Mouse (Mus musculus) adrenal gland, postnatal 14 days (tissue): ENCODE measurements at regions not wholly inside any gene's neighbourhood (a gene's known extent, or its start where the extent isn't known, plus 50 kb on each side); places are given as distances from the start of the nearest gene placed in this dataset.

Source experiments
- DNase-seq: peaks from one replicate; pipeline ENCODE4 v3.0.0; 2021; ENCODE audit warnings: mixed read lengths

- no peak for DNase-seq
Measured at GRCm38 (mm10) chrX:96876239-96876638, 163.0 kb downstream of the Gpr165 start.

- DNase-seq, result peak; percentile 25
Measured at GRCm38 (mm10) chrX:96878721-96879120, 165.5 kb downstream of the Gpr165 start.

GRCm38 (mm10) chrX:96879154-96879553 is 165.9 kb downstream of the Gpr165 start:
- no peak for DNase-seq

- DNase-seq, result no peak
Measured at GRCm38 (mm10) chrX:96900636-96901035, 171.8 kb upstream of the Pgr15l start.
